Mouse (Mus musculus) heart, adult 2 months (tissue): ENCODE measurements around the gene Ager. TPM values are rescaled to one million over a fixed set of nuclear protein-coding genes. Genes with fewer than 3 reads are reported as not detected.
A peak's percentile ranks its signal among the peaks of the same experiment; 100 is the strongest.

Experiments
- DNase-seq, 2 experiments: peaks; one replicate each; pipeline ENCODE4 v3.0.0; 2021
- H3K27ac ChIP-seq: fragments of 200-600 bp; 2 replicates; pipeline ENCODE4 v1.8.1; 2022
- H3K27me3 ChIP-seq: fragments of 200-500 bp; 2 replicates; pipeline ENCODE4 v1.6.1; 2012; ENCODE audit warnings: mild to moderate bottlenecking, low read length, inconsistent platforms, mixed read lengths; ENCODE audit not compliant: control insufficient read depth, insufficient read depth
- H3K36me3 ChIP-seq: fragments of 200-500 bp; 2 replicates; pipeline ENCODE4 v1.6.1; 2012; ENCODE audit warnings: low read length, inconsistent platforms; ENCODE audit not compliant: control insufficient read depth, insufficient read depth
- H3K4me1 ChIP-seq: fragments of 200-500 bp; 2 replicates; pipeline ENCODE4 v1.6.1; 2011; ENCODE audit warnings: low read length; ENCODE audit not compliant: control insufficient read depth, insufficient read depth
- H3K4me3 ChIP-seq: fragments of 200-600 bp; 2 replicates; pipeline ENCODE4 v1.8.1; 2022
- H3K79me2 ChIP-seq: fragments of 200-500 bp; replicated peaks from 2 replicates; pipeline ENCODE4 v1.6.1; 2012; ENCODE audit warnings: mild to moderate bottlenecking, inconsistent platforms, low read length, moderate library complexity, mixed read lengths; ENCODE audit not compliant: control insufficient read depth, insufficient read depth
- H3K9ac ChIP-seq: fragments of 200-500 bp; 2 replicates; pipeline ENCODE4 v1.6.1; 2012; ENCODE audit warnings: low read depth, mild to moderate bottlenecking, control low read depth, inconsistent platforms, low read length, mixed read lengths
- CTCF ChIP-seq: fragments of 200-600 bp; IDR thresholded peaks from 2 replicates; pipeline ENCODE4 v1.8.1; 2022; ENCODE audit warnings: antibody characterized with exemption, mild to moderate bottlenecking, moderate library complexity
- EP300 ChIP-seq: fragments of 200-500 bp; IDR thresholded peaks from 2 replicates; pipeline ENCODE4 v1.6.1; 2011; ENCODE audit warnings: low read depth, low read length, control low read depth; ENCODE audit not compliant: insufficient read depth
- POLR2A ChIP-seq: fragments of 200-500 bp; IDR thresholded peaks from 2 replicates; pipeline ENCODE4 v1.6.1; 2011; ENCODE audit warnings: mild to moderate bottlenecking, low read depth, low read length, control low read depth; ENCODE audit not compliant: insufficient read depth
- WGBS: fragments of 180-500 bp; shearing (Covaris S2); methylation state at CpG from one replicate; pipeline ENCODE4 v1.1.7; 2018; 5-methylcytosine and 5-hydroxymethylcytosine counted together
- intact Hi-C: fragments of 180-260 bp; cut with DNase I; formaldehyde crosslinking; loops from one replicate; pipeline ENCODE4 v1.15.1; 2025
- polyA plus RNA-seq: library from polyadenylated mRNA; depleted of rRNA; stranded (reverse); fragments of >200 nt; gene quantifications from 2 replicates; pipeline ENCODE4 v1.2.3, GENCODE M21; 2012
- total RNA-seq, 2 experiments: library from RNA; stranded (reverse); gene quantifications; 2 replicates each; pipeline ENCODE4 v1.2.3; 2021

Ager gene
- total and polyA plus RNA-seq, 3 experiments, result 0.14 to 2.2 (median 0.18) TPM

- DNase-seq, result peak; percentile 65 to 74
- Histone ChIP-seq H3K4me3 (no peak overlapping the region), H3K4me1 (peaks cover 7% of the 10 kb centered on the region), H3K9ac (no peak overlapping the region), H3K27me3 (no peaks in the 10 kb centered on the region), H3K79me2 (no peaks in the 10 kb centered on the region), H3K36me3 (no peaks in the 10 kb centered on the region), H3K27ac (peak overlapping the region; percentile 60)
- WGBS, result 14% methylated on average over 11 of the region's 11 CpGs
- intact Hi-C loops, result no loop called here
- 0 out of 2 replicates have a peak, but pooled peaks have one; percentile 64 for TF ChIP-seq EP300
- no peak for TF ChIP-seq POLR2A
- peak; percentile 50 for TF ChIP-seq CTCF
Observed at GRCm38 (mm10) chr17:34640778-34641601, 43.3 kb downstream of the Ager start.

- no peaks in the 10 kb centered on the region for H3K79me2 ChIP-seq
- H3K27me3 ChIP-seq, result no peaks in the 10 kb centered on the region
- H3K27ac ChIP-seq, result peak overlapping the region; percentile 60; the same call in 1 of the 2 replicates
- no peak overlapping the region for H3K4me3 ChIP-seq
- no peaks in the 10 kb centered on the region for H3K36me3 ChIP-seq
- H3K9ac ChIP-seq, result no peak overlapping the region
- intact Hi-C loops, result no loop called here
- WGBS, result 80% methylated on average over 3 of the region's 3 CpGs
- peaks cover 10% of the 10 kb centered on the region for H3K4me1 ChIP-seq
- no peak for TF ChIP-seq EP300
- no peak for TF ChIP-seq POLR2A
- no peak for TF ChIP-seq CTCF
- no peak for DNase-seq
Observed at GRCm38 (mm10) chr17:34641945-34642344, 44.3 kb downstream of the Ager start.

- TF ChIP-seq CTCF, result no peak
- no peak for TF ChIP-seq EP300
- no peak for TF ChIP-seq POLR2A
- no peak for DNase-seq
- no peak overlapping the region for H3K4me3 ChIP-seq
- peaks cover 12% of the 10 kb centered on the region for H3K4me1 ChIP-seq
- intact Hi-C loops, result no loop called here
- H3K36me3 ChIP-seq, result no peaks in the 10 kb centered on the region
- H3K79me2 ChIP-seq, result no peaks in the 10 kb centered on the region; the same call in 1 of the 2 replicates
- H3K9ac ChIP-seq, result no peak overlapping the region
- WGBS, result 91% methylated on average over 4 of the region's 4 CpGs
- no peaks in the 10 kb centered on the region for H3K27me3 ChIP-seq
- no peak overlapping the region for H3K27ac ChIP-seq
Observed at GRCm38 (mm10) chr17:34643379-34643778, 45.7 kb downstream of the Ager start.

GRCm38 (mm10) chr17:34643944-34644343 is 46.3 kb downstream of the Ager start:
- H3K27me3 ChIP-seq, result no peaks in the 10 kb centered on the region
- H3K9ac ChIP-seq, result no peak overlapping the region
- H3K4me3 ChIP-seq, result no peak overlapping the region
- no peak for TF ChIP-seq CTCF
- no peak for TF ChIP-seq EP300
- no peak for TF ChIP-seq POLR2A
- peaks cover 12% of the 10 kb centered on the region for H3K4me1 ChIP-seq
- intact Hi-C loops, result loop anchor here (1.0 kb wide), 1 partner anchor 16 kb away; the partner anchor contains the start of gene Ppt2
- no peaks in the 10 kb centered on the region; the same call in 1 of the 2 replicates for H3K79me2 ChIP-seq
- H3K36me3 ChIP-seq, result no peaks in the 10 kb centered on the region
- 65% methylated on average over 10 of the region's 10 CpGs for WGBS
- peak in 1 of 2 experiments; percentile 12 for DNase-seq
- no peak overlapping the region for H3K27ac ChIP-seq

- WGBS, result under 1% methylated on average over 16 of the region's 16 CpGs
- peak within 1 kb of the TSS; percentile 69 for H3K4me3 ChIP-seq
- 0 out of 2 replicates have a peak, but pooled peaks have one; percentile 56 for TF ChIP-seq EP300
- no peak for TF ChIP-seq CTCF
- TF ChIP-seq POLR2A, result peak; percentile 81
- DNase-seq, result peak; percentile 95 to 96
- H3K27me3 ChIP-seq, result no peaks in the 10 kb centered on the region
- no peaks in the 10 kb centered on the region for H3K36me3 ChIP-seq
- peak within 1 kb of the TSS; percentile 87 for H3K27ac ChIP-seq
- H3K4me1 ChIP-seq, result peaks cover 12% of the 10 kb centered on the region
- H3K9ac ChIP-seq, result peak within 1 kb of the TSS; percentile 59
- H3K79me2 ChIP-seq, result no peaks in the 10 kb centered on the region; the same call in 1 of the 2 replicates
- intact Hi-C loops, result loop anchor here (1.0 kb wide), 1 partner anchor 16 kb away; the partner anchor contains the start of gene Ppt2
Observed at GRCm38 (mm10) chr17:34644608-34645007, 46.9 kb downstream of the Ager start, which contains the start of gene Fkbpl. TSS of gene Fkbpl (plus strand) at chr17:34644764.

- Histone ChIP-seq H3K4me3 (peak overlapping the region; percentile 69), H3K79me2 (no peaks in the 10 kb centered on the region; the same call in 1 of the 2 replicates), H3K27ac (peak overlapping the region; percentile 87), H3K4me1 (peaks cover 12% of the 10 kb centered on the region), H3K27me3 (no peaks in the 10 kb centered on the region), H3K36me3 (no peaks in the 10 kb centered on the region), H3K9ac (no peak overlapping the region)
- no peak for DNase-seq
- TF ChIP-seq CTCF (no peak), POLR2A (no peak), EP300 (no peak)
- intact Hi-C loops, result no loop called here
- WGBS, result 29% methylated on average over 10 of the region's 10 CpGs
Observed at GRCm38 (mm10) chr17:34645256-34645829, 47.7 kb downstream of the Ager start.
